Mouse (Mus musculus): ENCODE results near the gene Glrx2.

The Glrx2 gene

DNA sequence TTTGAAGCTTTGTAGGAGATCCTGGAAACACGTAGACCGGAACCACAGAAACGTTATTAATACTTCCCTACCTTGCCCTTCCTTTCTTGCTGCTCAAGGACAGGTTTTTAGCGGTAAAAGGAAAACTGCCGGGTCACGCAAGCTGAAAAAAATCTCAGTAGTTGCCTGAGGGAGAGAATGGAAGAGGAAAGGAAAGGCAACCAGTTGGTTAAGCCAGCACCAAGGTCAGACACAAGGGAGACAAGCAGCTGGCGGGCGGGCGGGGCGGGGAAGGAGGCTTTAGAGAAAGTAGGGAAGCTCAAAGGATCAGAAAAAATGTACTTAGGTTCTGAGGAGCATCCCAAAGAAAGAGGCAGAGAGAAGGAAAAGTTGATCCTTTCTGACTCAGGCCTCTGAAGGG, 29.7 kb downstream of the Glrx2 start:
- no peak for DNase-seq (ENCODE audit: low read depth)

DNA sequence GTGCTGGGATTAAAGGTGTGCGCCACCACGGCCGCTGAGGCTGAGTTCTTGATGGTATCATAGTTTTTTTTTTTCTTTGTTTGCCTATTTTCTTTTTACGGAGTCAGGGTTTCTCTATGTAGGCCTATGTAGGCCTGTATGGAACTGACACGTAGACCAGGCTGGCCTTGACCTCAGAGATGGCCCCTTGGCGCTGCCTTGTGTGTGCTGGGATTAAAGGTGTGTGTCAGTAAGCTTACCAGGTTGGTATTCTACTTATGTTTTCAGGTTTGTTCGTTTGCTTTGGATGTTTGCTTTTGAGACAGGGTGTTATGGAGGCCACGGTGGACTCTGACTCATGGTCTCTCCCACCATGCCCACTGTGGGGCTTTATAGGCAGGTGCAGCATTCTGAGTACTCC, 46.0 kb downstream of the Glrx2 start:
- no peak for DNase-seq (ENCODE audit: low read depth)

DNA sequence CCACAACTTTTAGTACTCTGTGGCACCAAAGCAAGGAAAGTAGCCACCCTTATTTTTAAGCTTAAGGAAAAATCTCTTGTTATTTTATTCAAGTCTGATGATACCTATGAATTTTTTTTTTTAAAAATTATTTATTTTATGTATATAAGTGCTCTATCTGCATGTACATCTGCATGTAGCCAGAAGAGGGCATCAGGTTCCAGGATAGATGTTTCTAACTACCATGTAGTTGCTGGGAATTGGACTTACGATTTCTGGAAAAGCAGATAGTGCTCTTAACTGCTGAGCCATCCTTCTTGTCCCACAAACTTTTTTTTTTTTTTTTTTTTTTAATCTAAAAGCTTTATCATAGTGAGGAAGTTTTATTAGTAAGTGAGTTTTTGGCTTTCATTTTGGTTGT, 48.3 kb downstream of the Glrx2 start:
- no peak for DNase-seq (ENCODE audit: low read depth)

GRCm38 (mm10) chr1:143765801-143766200, 49.7 kb downstream of the Glrx2 start:
- no peak for DNase-seq (ENCODE audit: low read depth)

DNA sequence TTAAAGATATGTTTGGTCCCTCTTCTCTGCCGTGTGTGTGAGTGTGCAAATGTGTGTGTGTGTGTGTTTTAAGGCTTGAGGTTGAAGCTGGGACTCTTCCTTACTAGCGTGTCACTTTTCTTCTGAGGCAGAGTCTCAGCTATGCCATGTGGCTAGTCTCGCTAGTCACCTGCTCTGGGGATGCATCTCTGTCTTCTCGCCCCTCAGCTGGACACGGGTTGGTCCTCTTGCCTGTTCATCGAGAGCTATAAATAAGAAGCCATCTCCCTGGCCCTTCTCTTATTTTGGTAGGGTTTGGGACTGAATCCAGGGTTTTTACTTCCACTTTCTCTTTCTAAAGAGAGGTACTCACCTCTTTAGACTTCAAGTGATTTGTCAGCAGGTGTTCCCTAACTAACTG, 50.1 kb downstream of the Glrx2 start:
- DNase-seq (ENCODE audit: low read depth): no peak

GRCm38 (mm10) chr1:143770444-143771109, 54.4 kb downstream of the Glrx2 start:
- DNase-seq (ENCODE audit: low read depth): no peak

GRCm38 (mm10) chr1:143773082-143773481, 56.9 kb downstream of the Glrx2 start:
- DNase-seq (ENCODE audit: low read depth): no peak

DNA sequence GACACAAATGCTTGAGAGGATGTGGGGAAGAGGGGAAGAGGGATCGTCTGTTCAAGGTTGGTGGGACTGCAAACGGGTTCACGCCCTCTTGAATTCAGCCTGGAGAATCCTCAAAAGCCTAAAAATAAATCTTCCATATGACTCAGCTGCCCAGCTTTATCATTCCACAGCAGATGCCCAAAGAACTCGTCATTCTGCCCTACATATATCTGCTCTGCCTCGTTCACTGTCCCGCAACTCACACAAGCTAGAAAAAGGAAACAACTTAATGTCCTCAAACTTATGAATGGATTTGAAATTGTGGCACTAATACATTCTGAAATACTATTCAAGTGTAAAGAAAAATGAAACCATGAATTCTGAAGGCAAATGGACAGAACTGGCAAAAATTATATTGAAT, 57.8 kb downstream of the Glrx2 start:
- no peak for DNase-seq (ENCODE audit: low read depth)

GRCm38 (mm10) chr1:143776446-143777411, 60.6 kb downstream of the Glrx2 start, which contains the start of the genes Trove2 and Uchl5:
Gene Trove2 (minus strand): TSS chr1:143777068.
Gene Uchl5 (plus strand): TSS chr1:143777272.
- peak; percentile 99 for DNase-seq (ENCODE audit: low read depth)

DNA sequence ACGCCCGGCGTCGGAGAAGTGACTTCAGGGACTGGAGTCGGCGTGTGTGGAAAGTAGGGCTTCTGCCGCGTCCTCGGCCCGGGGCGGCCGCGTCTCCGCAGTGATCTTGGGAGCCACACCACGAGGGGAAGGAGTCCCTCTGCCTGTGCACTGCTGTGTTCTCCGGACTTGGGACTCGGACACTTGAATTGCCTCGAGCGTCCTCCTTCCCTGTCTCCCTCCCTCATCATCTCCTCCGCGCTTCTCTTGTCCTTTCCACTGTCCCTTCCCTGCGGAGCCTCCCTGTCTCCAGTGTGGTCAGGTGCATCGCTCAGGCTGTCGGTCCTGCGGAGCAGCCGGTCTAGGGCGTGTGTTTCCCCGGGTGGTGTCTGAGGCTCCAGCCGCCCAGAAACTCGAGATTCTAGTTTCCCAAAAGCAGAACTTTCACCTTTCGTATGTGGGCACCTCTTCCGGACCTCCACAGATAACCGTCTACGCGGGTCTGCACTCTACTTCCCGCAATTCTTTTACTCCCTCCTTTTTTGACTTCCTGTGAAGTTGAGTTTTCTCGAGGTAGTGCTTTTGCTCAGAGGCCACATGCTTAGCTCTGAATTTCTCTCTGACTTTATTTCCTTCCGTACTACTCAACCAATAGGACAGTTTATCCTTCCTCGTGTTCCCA, 61.5 kb downstream of the Glrx2 start:
- DNase-seq (ENCODE audit: low read depth): peak; percentile 69

- peak; percentile 77 for DNase-seq (ENCODE audit: low read depth)
Measured at GRCm38 (mm10) chr1:143788584-143789227, 72.6 kb downstream of the Glrx2 start.

Measured in induced T-regulatory cell, adult 2 months (primary cell).